Mouse (Mus musculus): ENCODE measurements at regions not wholly inside any gene's neighbourhood (a gene's known extent, or its start where the extent isn't known, plus 50 kb on each side); places are given as distances from the start of the nearest gene placed in this dataset.

DNA sequence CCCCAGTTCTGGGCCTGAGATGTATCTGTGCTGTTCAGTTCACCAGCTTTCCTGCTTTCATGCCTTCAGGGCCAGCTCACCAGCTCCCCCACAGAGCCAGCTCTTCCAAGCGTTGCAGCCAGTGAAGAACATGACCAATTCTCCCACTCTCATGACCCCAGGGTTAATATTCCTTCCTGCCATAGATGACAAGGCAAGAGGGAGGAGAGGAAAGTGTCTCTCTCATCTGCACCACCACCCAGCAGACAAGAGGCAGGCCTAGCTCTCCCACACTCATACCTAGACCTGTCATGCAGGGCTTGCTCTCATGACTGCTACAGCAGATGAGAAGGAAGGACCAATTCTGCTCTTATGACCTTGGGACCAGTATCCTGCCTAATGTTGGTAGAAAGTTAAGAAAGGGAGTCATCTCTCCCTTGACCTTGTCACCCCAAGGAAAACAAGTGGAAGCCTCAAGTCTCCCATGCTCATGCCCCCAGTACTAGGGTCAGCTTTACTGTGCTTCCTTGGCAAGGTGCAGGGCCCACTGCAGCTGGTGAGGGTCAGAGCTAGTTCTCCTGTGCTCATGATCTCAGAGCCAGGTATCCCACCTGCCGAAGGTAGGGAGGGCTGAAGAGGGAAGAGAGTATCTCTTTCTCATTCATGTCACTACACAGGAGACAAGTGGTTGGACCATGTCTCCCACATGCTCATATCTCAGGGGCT lies 404.0 kb downstream of the Elavl2 start:
- no peak overlapping the region for H3K9ac ChIP-seq (ENCODE audit: low read length)
- no peaks in the 10 kb centered on the region for H3K9me3 ChIP-seq (ENCODE audit: control insufficient read depth, low read length)
- 66% methylated on average over 2 of the region's 2 CpGs for WGBS
- H3K4me1 ChIP-seq (replicated peaks; ENCODE audit: control insufficient read depth, insufficient read depth): no peaks in the 10 kb centered on the region
- no peak overlapping the region for H3K4me3 ChIP-seq (ENCODE audit: low read depth, low read length)
- DNase-seq (ENCODE audit: low spot score): no peak
- ATAC-seq (ENCODE audit: low FRiP score, low TSS enrichment): no peak
- no peaks in the 10 kb centered on the region for H3K27me3 ChIP-seq (ENCODE audit: control insufficient read depth, insufficient read depth, low read length)
- no peak overlapping the region for H3K4me2 ChIP-seq (replicated peaks; ENCODE audit: low read depth)
- TF ChIP-seq CTCF (IDR thresholded peaks at IDR 0.05; ENCODE audit: low read depth) (no peak), EP300 (optimal IDR thresholded peaks at IDR 0.05) (no peak)
- H3K27ac ChIP-seq (replicated peaks): no peak overlapping the region
- H3K36me3 ChIP-seq (ENCODE audit: control insufficient read depth, insufficient read depth, low read length): no peaks in the 10 kb centered on the region

GRCm38 (mm10) chr4:90964658-90965057 lies 435.9 kb downstream of the Elavl2 start:
- Histone ChIP-seq H3K9me3 (ENCODE audit: control insufficient read depth, low read length) (no peaks in the 10 kb centered on the region), H3K27me3 (ENCODE audit: control insufficient read depth, insufficient read depth, low read length) (no peaks in the 10 kb centered on the region), H3K4me3 (ENCODE audit: low read depth, low read length) (no peak overlapping the region), H3K4me2 (replicated peaks; ENCODE audit: low read depth) (no peak overlapping the region), H3K9ac (ENCODE audit: low read length) (no peak overlapping the region), H3K4me1 (replicated peaks; ENCODE audit: control insufficient read depth, insufficient read depth) (no peaks in the 10 kb centered on the region), H3K27ac (replicated peaks) (no peak overlapping the region), H3K36me3 (ENCODE audit: control insufficient read depth, insufficient read depth, low read length) (no peaks in the 10 kb centered on the region)
- TF ChIP-seq EP300 (optimal IDR thresholded peaks at IDR 0.05) (no peak), CTCF (IDR thresholded peaks at IDR 0.05; ENCODE audit: low read depth) (no peak)
- ATAC-seq (ENCODE audit: low FRiP score, low TSS enrichment): no peak
- 51% methylated on average over 6 of the region's 6 CpGs for WGBS
- no peak for DNase-seq (ENCODE audit: low spot score)

DNA sequence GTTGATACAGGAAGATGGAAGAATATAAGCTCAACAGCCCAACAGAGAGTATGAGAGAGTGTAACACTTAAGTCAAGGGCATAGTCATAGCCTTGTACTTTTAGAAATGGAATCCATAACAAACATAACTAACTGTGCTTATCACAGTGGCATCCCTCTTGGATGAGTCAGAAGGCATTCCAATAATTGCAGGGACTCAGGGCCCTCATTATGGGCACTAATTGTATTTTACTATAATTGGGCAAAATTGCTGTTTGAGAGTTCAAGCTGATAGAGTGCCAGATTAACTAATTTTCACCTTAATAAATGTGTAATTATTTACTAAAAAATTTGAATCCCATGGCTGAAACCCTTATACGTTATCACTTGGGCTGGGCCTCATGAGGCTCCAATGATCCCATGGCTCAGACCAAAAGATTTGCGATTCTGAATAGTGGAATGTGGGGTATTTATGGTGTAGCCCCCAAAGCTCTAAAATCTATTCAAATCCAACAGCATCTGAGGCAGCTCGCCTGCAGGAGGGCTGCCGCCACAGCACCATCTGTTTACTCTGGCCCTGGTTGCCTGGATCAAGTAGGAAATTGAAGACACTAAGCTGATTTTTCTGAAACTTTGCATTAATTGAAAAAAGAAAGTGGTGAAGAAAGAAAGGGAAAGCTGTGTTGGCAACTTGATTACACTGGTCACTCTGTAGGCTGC lies 456.7 kb downstream of the Elavl2 start:
- H3K4me1 ChIP-seq (replicated peaks; ENCODE audit: control insufficient read depth, insufficient read depth): no peaks in the 10 kb centered on the region
- TF ChIP-seq EP300 (optimal IDR thresholded peaks at IDR 0.05) (no peak), CTCF (IDR thresholded peaks at IDR 0.05; ENCODE audit: low read depth) (no peak)
- H3K4me3 ChIP-seq (ENCODE audit: low read depth, low read length): no peak overlapping the region
- WGBS: 52% methylated on average over 4 of the region's 4 CpGs
- H3K9me3 ChIP-seq (ENCODE audit: control insufficient read depth, low read length): no peaks in the 10 kb centered on the region
- H3K27ac ChIP-seq (replicated peaks): no peak overlapping the region
- no peaks in the 10 kb centered on the region for H3K27me3 ChIP-seq (ENCODE audit: control insufficient read depth, insufficient read depth, low read length)
- H3K9ac ChIP-seq (ENCODE audit: low read length): no peak overlapping the region
- no peak for DNase-seq (ENCODE audit: low spot score)
- no peaks in the 10 kb centered on the region for H3K36me3 ChIP-seq (ENCODE audit: control insufficient read depth, insufficient read depth, low read length)
- ATAC-seq (ENCODE audit: low FRiP score, low TSS enrichment): no peak
- no peak overlapping the region for H3K4me2 ChIP-seq (replicated peaks; ENCODE audit: low read depth)

DNA sequence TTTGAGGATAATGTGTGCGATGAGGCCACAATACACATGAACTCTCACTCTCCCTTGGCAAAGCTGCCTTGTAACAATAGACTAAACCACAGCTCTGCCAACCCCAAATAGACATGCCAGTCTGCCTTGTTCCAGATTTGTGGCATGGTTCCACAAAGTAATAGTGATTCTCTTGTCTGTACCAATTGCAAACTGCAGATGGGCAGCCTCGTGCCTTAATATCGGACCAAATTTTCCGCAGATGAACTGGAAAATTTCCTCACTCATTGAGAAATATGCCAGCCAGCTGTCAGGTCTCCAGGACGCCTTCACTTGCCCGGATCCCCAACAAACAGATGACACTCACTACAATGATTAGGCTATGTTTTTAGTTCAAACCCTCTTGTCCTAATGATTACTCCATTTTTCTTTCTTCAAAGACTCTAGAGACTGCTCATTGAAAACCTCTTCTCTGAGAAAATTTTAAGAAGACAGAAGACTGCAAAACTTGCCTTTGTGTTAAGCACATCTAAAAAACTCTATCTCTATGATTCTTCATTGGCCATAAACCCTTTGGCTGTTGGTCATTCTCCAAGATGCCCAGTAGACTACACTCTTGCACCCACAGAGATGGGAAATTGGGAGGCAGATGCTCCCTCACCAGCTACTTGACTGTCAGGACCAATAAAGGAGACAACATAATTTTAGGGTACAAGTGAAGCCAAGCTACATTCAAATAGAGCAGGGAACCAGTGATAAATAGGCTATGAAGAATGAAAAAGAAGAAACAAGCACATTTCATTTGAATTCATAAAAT lies 483.1 kb downstream of the Elavl2 start:
- H3K27ac ChIP-seq (replicated peaks): no peak overlapping the region
- 92% methylated on average over 6 of the region's 6 CpGs for WGBS
- no peaks in the 10 kb centered on the region for H3K9me3 ChIP-seq (ENCODE audit: control insufficient read depth, low read length)
- no peak overlapping the region for H3K9ac ChIP-seq (ENCODE audit: low read length)
- DNase-seq (ENCODE audit: low spot score) (no peak), ATAC-seq (ENCODE audit: low FRiP score, low TSS enrichment) (no peak)
- H3K4me1 ChIP-seq (replicated peaks; ENCODE audit: control insufficient read depth, insufficient read depth): no peaks in the 10 kb centered on the region
- H3K36me3 ChIP-seq (ENCODE audit: control insufficient read depth, insufficient read depth, low read length): no peaks in the 10 kb centered on the region
- TF ChIP-seq CTCF (IDR thresholded peaks at IDR 0.05; ENCODE audit: low read depth) (no peak), EP300 (optimal IDR thresholded peaks at IDR 0.05) (no peak)
- H3K4me2 ChIP-seq (replicated peaks; ENCODE audit: low read depth): no peak overlapping the region
- H3K27me3 ChIP-seq (ENCODE audit: control insufficient read depth, insufficient read depth, low read length): no peaks in the 10 kb centered on the region
- no peak overlapping the region for H3K4me3 ChIP-seq (ENCODE audit: low read depth, low read length)

- DNase-seq (ENCODE audit: low spot score) (no peak), ATAC-seq (ENCODE audit: low FRiP score, low TSS enrichment) (no peak)
- no peaks in the 10 kb centered on the region for H3K27me3 ChIP-seq (ENCODE audit: control insufficient read depth, insufficient read depth, low read length)
- H3K4me2 ChIP-seq (replicated peaks; ENCODE audit: low read depth): no peak overlapping the region
- H3K27ac ChIP-seq (replicated peaks): no peak overlapping the region
- H3K9ac ChIP-seq (ENCODE audit: low read length): no peak overlapping the region
- WGBS: 94% methylated on average over 1 of the region's 1 CpGs
- no peaks in the 10 kb centered on the region for H3K36me3 ChIP-seq (ENCODE audit: control insufficient read depth, insufficient read depth, low read length)
- H3K4me1 ChIP-seq (replicated peaks; ENCODE audit: control insufficient read depth, insufficient read depth): no peaks in the 10 kb centered on the region
- no peaks in the 10 kb centered on the region for H3K9me3 ChIP-seq (ENCODE audit: control insufficient read depth, low read length)
- no peak overlapping the region for H3K4me3 ChIP-seq (ENCODE audit: low read depth, low read length)
- TF ChIP-seq CTCF (IDR thresholded peaks at IDR 0.05; ENCODE audit: low read depth): no peak
- no peak for TF ChIP-seq EP300 (optimal IDR thresholded peaks at IDR 0.05)
Measured at GRCm38 (mm10) chr4:90906311-90906710, 494.3 kb downstream of the Elavl2 start.
